Mouse (Mus musculus) adrenal gland, adult 2 months (tissue): ENCODE results near the gene C2cd2. TPM values are rescaled to one million over a fixed set of nuclear protein-coding genes. Genes with fewer than 3 reads are reported as not detected.
A peak's percentile ranks its signal among the peaks of the same experiment; 100 is the strongest.
"Not testable (repeated sequence)": the region's sequence is repeated elsewhere in the genome, so short reads cannot be mapped to it uniquely, and the experiment has no call there.

ENCODE experiments used
- DNase-seq: peaks from one replicate; pipeline ENCODE4 v3.0.0; 2021
- polyA plus RNA-seq: library from polyadenylated mRNA; depleted of rRNA; stranded (reverse); fragments of >200 nt; gene quantifications from 2 replicates; pipeline ENCODE4 v1.2.3, GENCODE M21; 2012
- total RNA-seq, 2 experiments: library from RNA; stranded (reverse); gene quantifications; 2 replicates each; pipeline ENCODE4 v1.2.3; 2021

Gene C2cd2
- total and polyA plus RNA-seq, 3 experiments: 17.9 to 68.3 (median 29.6) TPM

DNA sequence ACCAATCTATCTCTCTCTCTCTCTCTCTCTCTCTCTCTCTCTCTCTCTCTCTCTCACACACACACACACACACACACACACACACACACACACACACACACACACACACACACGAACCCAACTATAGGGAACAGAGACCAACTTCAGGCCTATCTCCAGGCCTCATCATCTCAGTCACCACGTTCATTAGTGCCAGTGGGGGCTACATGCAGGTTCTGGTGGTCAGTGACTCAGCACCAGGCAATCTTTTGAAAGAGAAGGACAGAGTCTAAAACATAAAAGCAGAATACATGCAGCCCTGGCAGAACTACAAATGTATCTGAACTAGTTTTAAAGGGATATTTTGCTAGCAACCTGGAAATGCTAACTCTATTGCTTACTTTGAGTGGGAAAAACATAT is 15.4 kb downstream of the C2cd2 start:
- DNase-seq: not testable (repeated sequence)

GRCm38 (mm10) chr16:97941844-97942243 is 20.6 kb downstream of the C2cd2 start:
- DNase-seq: no peak

DNA sequence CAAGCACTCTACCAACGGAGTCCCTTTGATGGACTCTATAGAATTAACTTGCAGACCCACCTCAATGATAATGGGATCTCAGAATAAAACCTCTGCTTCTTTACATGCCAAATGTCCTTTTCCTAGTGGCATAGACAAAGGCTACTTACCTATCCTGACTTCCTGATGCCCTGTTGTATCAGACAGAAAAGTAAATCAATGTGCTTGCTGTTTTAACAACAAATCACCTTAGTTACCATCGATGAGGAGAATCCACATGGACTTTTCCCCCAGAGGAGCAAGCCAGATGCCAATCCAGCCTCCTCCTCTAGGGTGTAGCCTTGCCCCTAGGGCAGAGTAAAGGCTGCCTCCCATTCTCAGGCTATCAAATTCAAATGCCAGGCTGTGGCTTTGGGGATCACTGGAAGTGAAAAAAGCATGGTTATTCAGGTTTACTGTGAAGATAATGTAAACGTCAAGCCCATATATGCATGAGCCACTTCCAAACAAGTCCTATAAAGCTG is 21.9 kb downstream of the C2cd2 start:
- no peak for DNase-seq

DNA sequence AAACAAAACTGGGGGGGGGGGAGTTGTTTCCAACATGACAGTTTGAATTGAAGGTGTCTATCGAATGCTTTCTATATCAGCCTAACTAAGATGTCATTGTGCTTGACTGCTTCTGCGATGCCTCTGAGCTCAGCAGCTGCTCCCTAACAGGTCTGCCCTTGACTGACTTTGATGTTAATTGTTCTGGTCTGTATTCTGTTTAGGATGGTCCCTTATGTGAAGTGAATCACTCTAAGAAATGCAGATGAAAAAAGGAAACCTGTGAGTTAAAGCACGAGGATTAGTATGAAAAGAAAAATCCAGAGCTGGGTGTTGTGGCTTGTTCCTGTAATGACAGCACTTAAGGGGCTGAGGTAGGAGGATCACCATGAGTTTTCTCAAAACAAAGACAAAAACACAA is 26.6 kb downstream of the C2cd2 start:
- no peak for DNase-seq

GRCm38 (mm10) chr16:97930231-97930630 is 32.2 kb downstream of the C2cd2 start:
- peak; percentile 38 for DNase-seq

DNA sequence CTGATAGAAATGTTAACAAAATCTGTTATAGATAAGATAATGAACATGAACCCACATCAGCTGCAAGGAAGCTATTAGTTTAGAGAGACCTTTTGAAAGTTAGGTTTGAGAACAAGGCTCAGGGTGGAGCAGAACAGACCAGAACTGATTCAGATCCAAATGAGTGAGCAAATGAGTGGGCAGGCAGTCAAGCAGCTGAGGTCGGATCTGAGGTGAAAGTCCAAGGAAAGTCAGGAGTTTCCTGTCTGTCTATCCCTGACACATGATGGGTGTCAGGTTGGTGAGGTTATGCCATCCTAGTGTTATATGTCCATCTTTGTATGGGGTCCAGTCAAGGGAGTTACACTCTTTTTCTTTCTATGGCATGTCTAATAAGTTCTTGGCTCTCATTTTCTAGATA is 32.9 kb downstream of the C2cd2 start:
- peak; percentile 19 for DNase-seq

DNA sequence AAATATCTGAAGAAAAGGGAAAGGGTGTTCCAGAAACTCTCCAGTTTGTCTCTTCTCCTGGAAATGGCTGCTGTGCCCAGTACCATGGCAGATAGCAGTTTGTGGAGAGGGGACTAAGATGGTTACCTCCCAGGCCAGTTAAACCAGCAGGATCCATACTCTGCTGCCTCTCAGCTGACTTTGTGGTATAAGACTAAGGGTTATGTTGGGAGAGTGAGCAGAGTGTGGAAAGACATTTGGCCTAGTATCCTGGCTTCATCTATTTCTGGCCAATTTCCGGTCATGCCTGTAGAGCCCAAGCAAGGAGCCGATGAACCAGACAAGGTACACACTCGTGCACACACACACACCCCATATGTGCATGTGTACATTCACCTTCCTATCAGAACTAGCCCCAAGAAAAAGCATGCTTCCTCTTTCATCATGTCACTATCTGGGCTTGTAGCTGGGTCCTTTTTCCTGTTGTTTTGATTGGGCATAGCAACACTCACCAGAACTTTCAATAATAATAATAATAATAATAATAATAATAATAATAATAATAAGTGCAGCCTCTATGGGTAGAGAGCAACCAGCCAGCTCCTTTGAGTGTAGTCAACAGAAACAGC is 35.0 kb downstream of the C2cd2 start:
- no peak for DNase-seq

- no peak for DNase-seq
Measured at GRCm38 (mm10) chr16:97926381-97926780, 36.0 kb downstream of the C2cd2 start.

GRCm38 (mm10) chr16:97925760-97926159 is 36.6 kb downstream of the C2cd2 start:
- no peak for DNase-seq

DNA sequence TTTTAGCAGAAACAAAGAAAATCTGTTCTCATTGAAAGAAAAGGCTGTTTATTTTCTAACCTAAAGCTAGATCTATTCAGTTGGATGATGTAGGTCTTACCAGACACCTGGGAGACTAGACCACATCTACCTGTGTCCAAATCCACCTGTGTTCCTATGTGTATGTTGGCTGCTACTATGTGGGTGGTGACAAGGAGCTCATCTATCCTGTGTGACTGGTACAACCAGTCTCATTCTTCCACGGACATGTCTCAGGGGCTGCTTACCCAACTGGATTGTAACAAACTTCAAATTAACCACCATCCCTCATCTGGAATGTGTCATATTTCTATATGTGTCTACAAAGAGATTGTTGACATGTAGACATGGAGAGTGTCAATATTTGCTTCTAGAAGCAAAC is 38.7 kb downstream of the C2cd2 start:
- DNase-seq: no peak

- DNase-seq: no peak
Measured at GRCm38 (mm10) chr16:97922779-97923126, 39.6 kb downstream of the C2cd2 start.

GRCm38 (mm10) chr16:97921961-97922778 is 40.2 kb downstream of the C2cd2 start:
- DNase-seq: peak; percentile 95

GRCm38 (mm10) chr16:97920621-97921020 is 41.8 kb downstream of the C2cd2 start:
- DNase-seq: no peak

GRCm38 (mm10) chr16:97919793-97920192 is 42.6 kb downstream of the C2cd2 start:
- no peak for DNase-seq

- no peak for DNase-seq
Measured at GRCm38 (mm10) chr16:97912873-97913272, 49.5 kb downstream of the C2cd2 start.

DNA sequence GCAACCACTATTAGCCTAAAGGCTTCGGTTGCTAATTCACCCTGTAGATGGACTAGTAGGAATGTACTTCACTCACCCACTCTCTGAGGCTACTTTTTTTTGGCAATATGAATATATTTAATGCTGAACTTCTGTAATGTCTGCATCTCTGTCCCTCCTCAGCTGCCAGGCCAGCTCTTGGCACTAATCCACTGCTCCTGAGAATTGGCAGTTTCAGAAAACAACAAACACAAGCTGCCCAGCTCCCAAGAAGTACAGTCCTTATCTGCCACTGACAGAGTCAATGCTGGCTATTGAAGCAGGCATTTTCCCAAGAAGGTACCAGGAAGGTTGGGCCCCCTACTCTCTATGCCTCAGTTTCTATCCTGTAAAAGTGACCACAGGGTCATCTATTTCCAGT is 53.0 kb downstream of the C2cd2 start:
- DNase-seq: no peak

- no peak for DNase-seq
Measured at GRCm38 (mm10) chr16:97907496-97907895, 54.9 kb downstream of the C2cd2 start.

DNA sequence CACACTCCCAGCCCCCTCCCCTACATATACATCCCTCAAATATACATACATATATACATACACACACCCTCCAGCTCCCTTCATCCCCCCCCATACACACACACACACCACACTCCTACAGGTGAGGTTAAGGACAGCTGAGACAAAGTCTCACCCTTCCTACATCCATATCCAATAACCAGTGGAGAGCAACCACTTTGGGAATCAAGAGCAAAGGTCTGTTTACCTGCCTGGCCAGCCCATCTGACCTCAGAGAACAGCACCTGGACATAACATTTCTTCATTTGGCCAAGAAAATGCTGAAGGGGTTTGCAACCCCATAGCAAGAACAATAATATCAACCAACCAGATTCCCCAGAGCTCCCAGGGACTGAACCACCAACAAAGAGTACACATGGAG is 56.1 kb downstream of the C2cd2 start:
- DNase-seq: no peak

DNA sequence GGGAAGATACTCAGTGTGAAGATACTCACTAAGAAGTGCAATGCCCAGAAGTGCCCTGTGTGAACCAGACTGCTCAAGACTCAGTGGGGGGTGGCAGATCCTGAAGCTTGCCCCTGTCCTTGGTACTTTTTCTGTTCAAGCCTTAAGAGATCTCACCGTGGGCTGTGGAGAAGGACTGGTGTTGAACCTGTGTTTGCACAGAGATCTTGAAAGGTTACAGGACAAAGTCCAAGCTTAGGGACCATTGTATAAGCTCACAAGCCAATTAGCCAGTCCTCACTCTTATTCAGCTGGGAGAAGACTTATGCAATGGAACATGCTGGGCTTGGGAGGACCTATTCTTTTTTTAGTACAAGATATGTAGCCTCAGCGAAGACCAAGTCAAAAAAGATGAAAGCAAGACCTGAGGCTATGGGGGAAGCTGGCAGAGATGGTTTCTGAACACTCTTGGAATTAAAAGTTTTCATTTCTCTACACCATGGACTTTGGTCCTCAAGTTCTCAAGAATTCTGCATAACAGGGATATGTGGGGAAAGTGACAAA is 56.9 kb downstream of the C2cd2 start:
- no peak for DNase-seq

DNA sequence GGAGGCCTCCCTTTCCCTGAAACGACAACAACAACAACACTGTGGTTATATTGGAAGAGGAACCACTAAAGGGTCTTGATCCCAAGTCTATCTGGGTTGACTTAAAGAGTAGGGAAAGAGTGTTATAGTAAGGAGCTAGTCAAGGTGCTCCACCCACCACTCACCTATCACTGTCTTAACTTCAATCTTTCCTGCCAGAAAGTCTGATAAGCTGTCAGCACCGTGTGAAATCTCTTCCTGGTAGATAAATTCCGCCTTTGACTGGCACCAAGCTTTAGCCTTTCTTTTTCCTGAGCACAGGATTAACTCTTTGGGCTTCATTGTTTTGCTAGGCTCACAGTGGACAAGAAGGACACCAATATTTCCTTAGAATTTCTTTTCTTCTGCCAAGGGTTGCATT is 58.4 kb downstream of the C2cd2 start:
- DNase-seq: no peak

DNA sequence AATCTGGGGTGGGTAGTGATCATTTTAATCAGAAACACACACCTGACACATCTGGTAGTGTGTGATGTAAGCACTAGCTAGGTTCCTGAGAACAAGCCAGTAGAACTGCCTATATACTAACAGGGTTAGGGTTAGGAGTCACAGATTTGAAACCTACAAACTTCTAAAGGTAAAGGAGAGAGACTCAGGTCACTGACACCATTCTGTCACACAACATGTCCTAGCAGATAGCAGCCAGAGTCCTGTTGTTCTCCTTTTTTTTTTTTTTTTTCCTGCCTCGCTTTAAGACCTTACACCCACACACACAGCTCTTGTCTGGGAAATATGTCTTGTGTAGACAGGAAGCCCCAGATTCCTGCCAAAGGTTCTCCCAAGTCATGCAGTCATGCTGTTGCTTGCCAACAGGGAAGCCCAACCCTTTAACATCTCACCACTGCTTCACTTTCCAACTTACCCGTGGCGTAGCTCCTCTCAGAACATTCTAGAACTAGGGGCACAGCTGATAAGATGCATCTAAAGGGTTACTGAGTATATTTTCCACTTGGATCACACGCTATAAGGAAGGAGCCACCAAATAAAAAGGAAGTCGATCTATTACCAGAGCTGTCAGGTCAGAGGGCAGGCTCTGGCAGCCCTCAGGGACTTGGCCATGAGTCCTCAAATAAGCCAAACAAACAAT is 64.9 kb downstream of the C2cd2 start:
- peak; percentile 77 for DNase-seq

DNA sequence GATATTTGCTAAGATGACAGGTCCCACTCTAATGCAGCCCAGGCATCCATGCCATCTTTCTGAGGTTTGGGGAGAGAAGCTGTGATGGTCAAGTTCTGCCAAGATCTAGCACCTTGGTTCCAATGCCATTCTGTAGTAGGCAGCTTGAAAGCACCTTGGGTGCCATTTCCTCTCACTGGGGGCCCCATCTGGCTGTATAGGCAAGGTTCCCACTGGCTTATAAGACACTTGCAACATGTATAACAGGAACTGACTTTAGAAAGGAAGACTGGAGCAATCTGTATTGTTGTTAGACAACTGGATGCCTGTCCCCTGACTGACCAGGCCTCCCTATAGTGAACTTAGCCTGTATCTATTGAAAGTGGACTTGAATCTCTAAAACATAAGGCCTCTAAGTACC is 74.6 kb downstream of the C2cd2 start:
- DNase-seq: no peak

- no peak for DNase-seq
Measured at GRCm38 (mm10) chr16:97883696-97884095, 78.7 kb downstream of the C2cd2 start.
